Mouse (Mus musculus): ENCODE measurements around the gene Gm38431.

Gm38431 gene

GRCm38 (mm10) chr9:21036666-21037065, 55.1 kb downstream of the Gm38431 start:
- DNase-seq = no peak

- no peak for DNase-seq
These were observed 55.6 kb downstream of the Gm38431 start for GRCm38 (mm10) chr9:21036161-21036560.

- no peak for DNase-seq
These were observed 56.2 kb downstream of the Gm38431 start for GRCm38 (mm10) chr9:21035586-21035985.

- DNase-seq = no peak
These were observed 57.2 kb downstream of the Gm38431 start for GRCm38 (mm10) chr9:21034481-21035085.

GRCm38 (mm10) chr9:21033136-21033535, 58.7 kb downstream of the Gm38431 start:
- no peak for DNase-seq

- DNase-seq = no peak
These were observed 59.3 kb downstream of the Gm38431 start for GRCm38 (mm10) chr9:21032491-21032890.

- peak; percentile 75 for DNase-seq
These were observed 59.9 kb downstream of the Gm38431 start, which contains the start of gene Icam5 for GRCm38 (mm10) chr9:21031896-21032351. TSS of gene Icam5 (plus strand) at chr9:21032073.

GRCm38 (mm10) chr9:21031251-21031895, 60.4 kb downstream of the Gm38431 start:
- DNase-seq = peak; percentile 69

- DNase-seq = peak; percentile 82
These were observed 61.0 kb downstream of the Gm38431 start for GRCm38 (mm10) chr9:21030781-21031250.

- no peak for DNase-seq
These were observed 61.7 kb downstream of the Gm38431 start for GRCm38 (mm10) chr9:21030055-21030600.

GRCm38 (mm10) chr9:21029291-21030054, 62.3 kb downstream of the Gm38431 start, which contains the start of gene Icam4:
TSS of gene Icam4 (plus strand) at chr9:21029373.
- DNase-seq = peak; percentile 75

- no peak for DNase-seq
These were observed 63.2 kb downstream of the Gm38431 start for GRCm38 (mm10) chr9:21028560-21029110.

- no peak for DNase-seq
These were observed 64.0 kb downstream of the Gm38431 start for GRCm38 (mm10) chr9:21027774-21028290.

GRCm38 (mm10) chr9:21026849-21027248, 64.9 kb downstream of the Gm38431 start:
- DNase-seq = no peak

- no peak for DNase-seq
These were observed 66.5 kb downstream of the Gm38431 start for GRCm38 (mm10) chr9:21025258-21025810.

- no peak for DNase-seq
These were observed 69.1 kb downstream of the Gm38431 start for GRCm38 (mm10) chr9:21022726-21023125.

- DNase-seq = no peak
These were observed 69.5 kb downstream of the Gm38431 start for GRCm38 (mm10) chr9:21022288-21022687.

GRCm38 (mm10) chr9:21021363-21021762, 70.4 kb downstream of the Gm38431 start:
- no peak for DNase-seq

- DNase-seq = no peak
These were observed 73.2 kb downstream of the Gm38431 start for GRCm38 (mm10) chr9:21018600-21018999.

Data from right cerebral cortex, postnatal 4 days (tissue).